Mouse (Mus musculus): ENCODE data around the gene Xpot. TPM values are rescaled to one million over a fixed set of nuclear protein-coding genes. Genes with fewer than 3 reads are reported as not detected.

The Xpot gene
- total RNA-seq, 2 experiments from 2014 or later: 21.9 to 29.4 TPM

DNA sequence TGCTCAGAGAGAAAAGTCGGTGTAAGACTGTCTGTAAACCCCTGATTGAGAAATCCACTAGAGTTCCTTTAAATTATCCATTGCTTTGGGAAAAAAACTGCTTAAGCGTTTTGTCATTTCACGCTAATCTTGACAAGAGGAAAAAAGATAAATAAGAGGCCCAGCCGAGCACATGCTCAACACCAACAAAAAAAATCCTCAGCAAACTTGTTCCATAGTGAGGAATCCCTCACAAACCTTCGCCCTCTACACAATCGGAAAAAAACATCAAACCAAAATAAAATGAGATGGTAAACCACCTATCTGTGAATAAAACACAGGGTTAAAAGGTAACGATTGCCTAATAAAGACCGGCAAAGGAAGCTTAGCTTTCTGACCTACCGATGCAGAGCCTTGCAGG, 1.1 kb downstream of the Xpot start:
- intact Hi-C loops (cut with DNase I): loop anchor here (2.0 kb wide), 1 partner anchor 38 kb away; the partner anchor contains the start of gene Tbk1
- DNase-seq: no peak

- no peak for DNase-seq
- intact Hi-C loops (cut with DNase I): loop anchor here (2.0 kb wide), 1 partner anchor 37 kb away; the partner anchor contains the start of gene Tbk1
Measured at GRCm38 (mm10) chr10:121623670-121624069, 2.5 kb downstream of the Xpot start.

DNA sequence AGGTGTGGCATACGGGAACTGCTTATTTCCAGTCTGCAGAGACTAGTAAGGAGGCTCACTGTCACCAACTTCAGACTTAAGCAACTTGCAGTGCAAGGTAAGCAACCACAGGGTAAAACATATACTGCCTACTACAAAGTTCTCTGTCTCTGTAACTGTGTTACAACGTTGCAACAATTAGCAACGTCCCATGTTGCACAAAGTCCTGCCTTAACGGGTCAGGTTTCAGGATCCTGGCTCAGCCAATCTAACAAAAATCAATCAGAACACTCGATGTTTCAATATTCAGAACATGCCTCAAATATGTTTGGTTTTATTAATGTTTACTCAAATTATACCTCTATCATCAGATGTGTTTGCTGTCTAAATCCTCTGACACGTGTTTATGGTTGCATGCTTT, 3.7 kb downstream of the Xpot start:
- intact Hi-C loops (cut with DNase I): no loop called here
- DNase-seq: no peak

- intact Hi-C loops (cut with DNase I): no loop called here
- DNase-seq: no peak
Measured at GRCm38 (mm10) chr10:121615935-121616334, 10.2 kb downstream of the Xpot start.

GRCm38 (mm10) chr10:121615146-121615870, 10.8 kb downstream of the Xpot start:
- DNase-seq: no peak
- intact Hi-C loops (cut with DNase I): no loop called here

DNA sequence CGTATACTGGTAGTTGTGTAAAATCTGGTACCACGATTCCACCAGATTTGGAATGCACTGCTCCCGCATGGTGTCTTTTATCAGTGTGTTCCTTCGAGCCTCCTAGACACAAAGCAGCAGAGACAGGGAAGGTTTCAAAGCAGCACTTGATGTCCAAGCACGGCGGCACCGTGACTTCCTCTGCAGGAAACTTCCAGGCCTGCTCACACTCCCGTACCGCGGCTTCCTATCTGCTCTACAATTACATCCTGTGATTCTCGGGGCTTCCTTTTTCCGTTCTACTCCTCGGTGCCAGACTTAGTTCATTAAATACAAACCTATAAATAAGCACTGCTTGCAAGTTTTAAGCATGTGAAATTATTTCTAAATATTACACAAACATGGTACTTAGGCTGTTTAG, 12.6 kb downstream of the Xpot start:
- DNase-seq: peak; percentile 44 to 45
- intact Hi-C loops (cut with DNase I): no loop called here

DNA sequence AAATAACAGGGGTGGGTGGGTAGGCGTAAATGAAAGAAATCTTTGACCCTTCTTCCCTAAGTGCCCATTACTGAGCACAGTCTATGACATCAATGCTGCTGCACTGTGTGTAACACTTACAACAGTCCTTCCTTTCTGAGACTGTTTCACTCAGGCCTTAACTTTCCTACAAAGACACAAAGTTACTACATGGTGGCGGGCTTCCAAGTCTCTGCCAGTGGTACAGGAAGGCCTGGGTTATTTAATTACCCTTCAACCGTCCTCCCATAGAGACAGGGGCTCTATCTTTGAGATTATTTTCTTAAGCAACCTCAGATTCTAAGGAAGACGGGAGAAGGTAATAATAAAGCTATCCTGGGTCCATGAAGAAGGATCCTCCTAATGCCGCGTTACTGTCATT, 13.7 kb downstream of the Xpot start:
- intact Hi-C loops (cut with DNase I): no loop called here
- no peak for DNase-seq

- intact Hi-C loops (cut with DNase I): no loop called here
Measured at GRCm38 (mm10) chr10:121611587-121611986, 14.5 kb downstream of the Xpot start.

DNA sequence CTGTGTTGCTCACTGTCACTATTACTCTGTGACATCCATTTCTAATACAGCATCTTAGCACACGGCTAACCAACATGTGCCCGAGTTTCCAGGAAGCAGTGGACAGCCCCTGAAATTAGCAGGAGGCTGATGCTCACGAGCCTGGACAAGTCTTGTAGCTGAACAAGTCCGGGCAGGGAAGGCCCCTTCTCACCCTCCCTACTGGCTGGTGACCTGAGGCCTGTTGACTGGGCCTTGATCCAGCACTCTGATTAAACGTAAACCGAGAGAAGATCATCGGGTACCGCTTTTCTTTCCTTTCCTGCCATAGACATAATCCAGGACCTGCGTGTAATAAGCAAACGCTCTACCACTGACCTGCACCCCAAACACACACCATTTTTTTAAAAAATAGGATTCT, 18.0 kb downstream of the Xpot start:
- intact Hi-C loops (cut with DNase I): no loop called here
- DNase-seq: no peak

More at GRCm38 (mm10) chr10:121611587-121611986, 14.5 kb downstream of the Xpot start:
- no peak for DNase-seq

DNA sequence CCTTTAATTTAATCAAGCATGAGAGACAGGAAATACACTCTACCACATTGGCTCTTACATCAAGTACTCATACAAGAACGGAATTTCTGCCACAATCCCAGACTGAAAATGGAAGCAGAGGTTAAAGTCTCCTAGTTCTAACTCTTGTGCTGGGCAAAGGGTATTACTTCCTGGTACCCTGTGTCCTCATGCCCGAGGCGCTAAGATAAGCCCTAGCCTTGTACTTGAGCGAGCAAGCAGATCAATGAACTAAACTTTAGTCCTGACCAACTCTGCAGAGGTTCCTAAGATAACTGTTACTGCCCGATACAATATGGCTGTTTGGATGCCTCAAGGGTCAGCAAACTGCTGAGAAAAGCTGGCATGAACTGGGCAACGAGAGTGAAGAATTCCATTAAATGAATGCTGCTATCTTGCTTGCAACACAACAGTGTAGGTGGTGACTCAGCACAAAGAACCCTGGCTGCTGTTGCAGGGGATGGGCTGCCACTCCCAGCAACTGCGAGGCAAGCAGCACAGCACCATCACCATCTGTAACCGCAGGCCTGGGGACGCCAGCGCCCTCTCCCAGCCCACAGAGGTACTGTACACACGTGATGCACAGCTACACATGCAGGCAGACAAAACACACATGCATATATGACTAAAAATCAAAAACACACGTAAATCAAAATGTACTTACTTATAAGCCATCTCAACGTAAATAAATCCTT, 21.3 kb downstream of the Xpot start:
- no peak for DNase-seq
- intact Hi-C loops (cut with DNase I): no loop called here

DNA sequence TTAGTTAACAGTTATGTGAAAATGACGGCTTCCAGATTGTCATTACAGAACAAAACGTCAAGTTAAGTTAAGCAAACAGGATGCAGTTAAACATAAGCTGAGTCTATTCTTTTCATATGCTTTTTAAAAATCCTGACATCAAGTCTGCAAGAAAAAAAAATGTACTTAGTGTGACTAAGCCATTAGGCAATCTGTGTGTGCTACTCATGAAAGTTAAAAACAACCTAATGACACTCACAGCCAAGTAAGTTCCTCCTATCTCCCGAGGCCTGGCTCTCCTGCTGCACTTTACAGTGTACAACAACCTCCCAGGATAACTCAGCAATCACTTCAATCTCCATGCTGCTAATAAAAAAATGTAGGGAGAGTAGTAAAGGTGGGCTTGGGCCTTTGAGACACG, 22.6 kb downstream of the Xpot start:
- DNase-seq: no peak
- intact Hi-C loops (cut with DNase I): no loop called here

GRCm38 (mm10) chr10:121601272-121601671, 24.9 kb downstream of the Xpot start:
- no peak for DNase-seq
- intact Hi-C loops (cut with DNase I): no loop called here

- intact Hi-C loops (cut with DNase I): no loop called here
- DNase-seq: no peak
Measured at GRCm38 (mm10) chr10:121596580-121596979, 29.6 kb downstream of the Xpot start.

- intact Hi-C loops (cut with DNase I): no loop called here
- DNase-seq: no peak
Measured at GRCm38 (mm10) chr10:121591106-121591505, 35.0 kb downstream of the Xpot start.

GRCm38 (mm10) chr10:121587371-121587840, 38.7 kb downstream of the Xpot start:
- DNase-seq: no peak
- intact Hi-C loops (cut with DNase I): loop anchor here (2.0 kb wide), 1 partner anchor 37 kb away; no protein-coding TSS in a partner anchor

DNA sequence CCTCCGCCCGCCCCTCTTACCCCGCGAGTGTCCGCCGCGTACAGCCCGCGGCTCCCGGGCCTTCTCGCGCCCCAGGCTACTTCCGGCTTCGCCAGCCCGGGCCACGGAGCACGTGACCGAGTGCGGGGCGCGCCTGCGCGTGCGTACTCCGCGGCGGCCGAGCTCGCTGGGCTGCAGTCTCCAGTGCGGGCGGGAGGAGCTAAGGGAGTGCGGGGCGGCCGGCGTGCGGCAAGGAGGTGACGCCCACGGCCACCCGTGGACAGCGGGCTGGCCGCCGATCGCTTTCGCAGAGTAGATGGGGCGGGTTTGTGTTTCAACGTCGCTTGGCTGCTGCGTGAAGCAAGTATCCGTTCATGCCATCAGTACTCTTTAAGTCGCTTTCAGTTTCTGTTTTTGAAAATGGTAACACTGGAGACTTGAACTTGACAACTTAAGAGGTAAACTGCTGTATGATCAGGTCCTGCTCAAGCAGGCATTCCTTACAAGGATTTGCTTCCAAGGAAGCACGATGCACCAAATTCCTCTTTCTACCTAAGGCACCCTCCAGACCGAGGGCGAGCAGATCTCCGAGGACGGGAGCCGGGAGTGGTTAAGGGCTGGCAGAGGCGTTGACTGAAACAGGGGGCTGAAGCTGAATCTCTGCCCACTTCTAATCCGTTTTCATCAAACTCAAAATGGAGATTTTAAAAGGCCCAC, 39.3 kb downstream of the Xpot start, which contains the start of gene Tbk1:
TSS of gene Tbk1 (minus strand) at position 113 of the 696 bp plus-strand sequence.
- peak; percentile 93 to 94 for DNase-seq
- intact Hi-C loops (cut with DNase I): loop anchor here (2.0 kb wide), 1 partner anchor 38 kb away; no protein-coding TSS in a partner anchor

DNA sequence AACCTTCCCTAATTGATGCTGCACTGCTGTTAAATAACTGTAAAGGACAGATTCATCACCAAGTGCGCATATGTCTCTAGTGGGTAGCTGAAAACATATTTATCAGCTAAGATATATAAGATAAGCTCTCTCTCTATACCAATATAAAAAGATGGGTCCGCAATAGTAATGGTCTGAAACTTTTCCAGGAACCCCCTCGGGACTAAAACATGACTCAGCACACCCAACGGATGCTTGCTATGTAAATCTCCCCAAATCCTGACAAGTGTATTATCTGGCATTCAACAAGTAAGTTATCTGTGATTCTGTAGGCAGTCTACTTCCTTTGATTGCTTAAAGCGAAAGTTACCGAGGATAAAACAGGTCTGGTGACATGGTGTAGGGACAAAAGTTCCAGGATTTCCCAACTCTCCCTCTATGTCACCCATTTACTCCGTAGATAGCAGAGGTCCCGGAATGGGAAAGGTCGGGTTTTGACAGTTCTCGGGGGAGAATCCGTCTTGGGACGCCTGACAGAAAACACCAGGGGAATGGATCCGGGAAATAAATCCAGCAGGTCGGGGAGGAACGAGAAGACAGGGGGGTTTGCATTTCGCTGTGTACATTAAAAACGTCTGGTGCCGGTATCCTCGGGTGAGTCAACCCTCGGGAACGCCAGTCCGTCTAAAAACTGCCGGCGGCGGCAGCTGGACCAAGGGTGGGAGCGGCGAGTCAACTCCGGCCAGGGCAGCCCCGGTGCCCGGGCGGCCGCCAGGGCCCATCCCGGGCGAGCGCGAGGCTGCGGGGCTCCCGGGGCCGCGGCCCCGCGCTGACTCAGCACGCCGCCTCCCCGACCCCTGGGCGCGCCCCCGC, 40.1 kb downstream of the Xpot start:
- DNase-seq: peak in 1 of 2 experiments; percentile 47

DNA sequence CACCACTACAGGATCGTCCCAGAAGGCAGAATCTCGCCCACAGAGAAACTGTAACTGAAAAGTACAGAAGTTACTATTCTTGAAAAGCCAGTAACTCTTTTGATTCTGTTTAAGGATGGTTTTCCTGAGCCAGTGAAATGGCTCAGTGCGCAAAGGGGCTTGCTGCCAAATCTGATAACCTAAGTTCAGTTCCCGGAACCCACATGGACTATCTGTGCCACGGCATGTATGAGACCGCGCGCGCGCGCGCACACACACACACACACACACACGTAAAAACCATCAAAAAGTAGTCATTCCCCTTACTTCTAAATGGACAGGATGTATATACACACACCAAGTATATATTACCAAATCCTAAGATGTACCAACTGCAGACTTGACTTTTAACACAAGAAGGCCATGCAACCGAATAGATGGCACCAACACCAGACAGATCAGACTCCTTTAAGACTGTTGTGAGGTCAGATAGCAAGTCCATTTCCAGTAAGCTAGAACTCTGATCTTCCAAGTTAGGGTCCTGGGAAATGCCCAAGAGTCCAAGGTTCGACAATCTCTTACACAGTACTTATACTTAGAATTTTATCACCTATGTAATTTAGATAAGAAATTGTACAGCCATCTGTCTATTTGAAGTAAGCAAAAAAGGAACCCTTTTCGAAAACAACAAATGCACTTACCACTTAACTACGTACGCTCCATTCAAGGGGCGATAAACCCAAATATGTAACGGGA, 40.9 kb downstream of the Xpot start:
- DNase-seq: no peak
- intact Hi-C loops (cut with DNase I): no loop called here

More for the DNA sequence above, 40.1 kb downstream of the Xpot start:
- intact Hi-C loops (cut with DNase I): loop anchor here (2.0 kb wide), 1 partner anchor 39 kb away; no protein-coding TSS in a partner anchor

DNA sequence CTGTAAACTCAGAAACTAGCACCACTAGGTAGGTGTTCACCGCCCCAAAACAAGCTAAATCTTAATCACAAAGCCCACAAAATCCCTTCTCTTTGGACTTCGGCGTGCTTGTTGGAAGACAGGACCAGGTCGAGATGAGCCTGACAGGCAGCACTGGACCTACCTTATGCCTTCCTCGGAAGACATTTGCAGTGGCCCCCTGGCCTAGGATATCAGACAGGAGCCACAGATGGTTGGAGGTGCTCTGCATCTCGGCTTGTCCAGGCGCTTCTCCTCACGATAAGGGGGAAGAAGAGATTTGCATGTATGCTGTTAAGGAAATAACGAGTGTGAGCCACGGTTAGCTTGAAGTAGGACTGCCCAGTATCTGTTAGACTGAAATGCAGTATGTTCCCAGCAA, 42.1 kb downstream of the Xpot start:
- no peak for DNase-seq
- intact Hi-C loops (cut with DNase I): no loop called here
